Mouse (Mus musculus): ENCODE data around the gene Fhl2. TPM values are rescaled to one million over a fixed set of nuclear protein-coding genes. Genes with fewer than 3 reads are reported as not detected.

The Fhl2 gene
- total and polyA plus RNA-seq, 3 experiments, result 0.22 TPM; not detected in 2

DNA sequence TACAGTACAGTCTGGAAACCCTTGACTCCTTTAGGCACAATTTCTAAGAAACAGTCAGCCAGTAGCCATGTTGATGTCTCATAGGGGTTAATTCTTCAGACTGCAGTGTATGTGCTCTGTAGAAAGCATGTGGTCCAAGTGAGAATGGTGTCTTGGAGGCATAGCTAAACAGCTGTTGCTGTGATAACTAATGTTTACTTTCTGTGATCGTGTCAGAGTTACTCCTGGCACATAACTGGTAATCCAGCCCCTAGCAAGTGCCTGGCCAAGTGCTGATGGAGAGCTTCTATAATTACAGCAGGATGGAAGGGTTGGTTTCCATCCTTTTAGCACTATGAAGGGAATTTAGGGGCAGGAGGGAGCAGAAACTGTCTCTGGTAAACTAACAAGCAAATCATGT, 14.5 kb upstream of the Fhl2 start:
- Histone ChIP-seq H3K27me3 (ENCODE audit: insufficient read depth, low read length) (0 out of 2 replicates have a peak, but pooled peaks cover 5% of the 10 kb centered on the region), H3K4me3 (ENCODE audit: low read depth, low read length) (no peak overlapping the region), H3K9me3 (replicated peaks) (no peaks in the 10 kb centered on the region), H3K4me1 (ENCODE audit: insufficient read depth, low read depth, low read length) (no peaks in the 10 kb centered on the region), H3K36me3 (replicated peaks) (no peaks in the 10 kb centered on the region)
- DNase-seq (ENCODE audit: low spot score), result no peak
- ATAC-seq (ENCODE audit: extremely low read depth, insufficient number of reproducible peaks, low FRiP score, poor library complexity, severe bottlenecking), result no peak
- TF ChIP-seq POLR2AphosphoS5 (IDR thresholded peaks at IDR 0.05; ENCODE audit: insufficient replicate concordance, low read depth, low read length) (no peak), GATA1 (IDR thresholded peaks at IDR 0.05; ENCODE audit: borderline replicate concordance, low read length) (no peak)

DNA sequence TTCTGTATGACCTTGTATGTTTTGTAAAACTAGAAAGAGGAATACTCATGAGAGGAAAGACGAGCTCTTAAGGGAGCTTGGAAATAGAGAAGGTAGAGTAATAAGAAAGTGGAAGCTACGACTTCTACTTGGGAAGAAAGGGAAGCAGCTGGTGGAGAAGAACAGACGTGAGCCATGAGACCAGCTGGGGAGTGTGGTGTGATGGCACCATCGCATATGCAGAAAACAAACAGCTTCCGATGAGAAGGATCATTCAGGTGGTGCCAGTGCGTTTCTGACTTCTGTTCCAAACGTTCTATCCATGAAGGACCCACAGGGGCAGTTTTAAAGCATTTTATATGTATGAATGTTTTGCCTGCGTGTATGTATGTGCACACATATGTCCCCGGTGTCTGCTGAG, 13.5 kb upstream of the Fhl2 start:
- no peak for DNase-seq (ENCODE audit: low spot score)
- Histone ChIP-seq H3K4me3 (ENCODE audit: low read depth, low read length) (no peak overlapping the region), H3K27me3 (ENCODE audit: insufficient read depth, low read length) (0 out of 2 replicates have a peak, but pooled peaks cover 5% of the 10 kb centered on the region), H3K4me1 (ENCODE audit: insufficient read depth, low read depth, low read length) (no peaks in the 10 kb centered on the region), H3K9me3 (replicated peaks) (no peaks in the 10 kb centered on the region), H3K36me3 (replicated peaks) (no peaks in the 10 kb centered on the region)
- TF ChIP-seq CTCF (IDR thresholded peaks at IDR 0.05; ENCODE audit: low read depth, low read length) (no peak), POLR2AphosphoS5 (IDR thresholded peaks at IDR 0.05; ENCODE audit: insufficient replicate concordance, low read depth, low read length) (no peak), GATA1 (IDR thresholded peaks at IDR 0.05; ENCODE audit: borderline replicate concordance, low read length) (no peak), GATA2 (IDR thresholded peaks at IDR 0.05; ENCODE audit: borderline replicate concordance, low read depth, low read length) (no peak), TAL1 (conservative IDR thresholded peaks at IDR 0.05; ENCODE audit: low read depth, low read length) (no peak)
- ATAC-seq (ENCODE audit: extremely low read depth, insufficient number of reproducible peaks, low FRiP score, poor library complexity, severe bottlenecking), result no peak

GRCm38 (mm10) chr1:43207147-43207546, 10.4 kb upstream of the Fhl2 start:
- DNase-seq (ENCODE audit: low spot score) (no peak), ATAC-seq (ENCODE audit: extremely low read depth, insufficient number of reproducible peaks, low FRiP score, poor library complexity, severe bottlenecking) (no peak)
- peaks cover 23% of the 10 kb centered on the region for H3K4me1 ChIP-seq (ENCODE audit: insufficient read depth, low read depth, low read length)
- H3K4me3 ChIP-seq (ENCODE audit: low read depth, low read length), result no peak overlapping the region
- no peak for TF ChIP-seq GATA2 (IDR thresholded peaks at IDR 0.05; ENCODE audit: borderline replicate concordance, low read depth, low read length)
- TF ChIP-seq TAL1 (conservative IDR thresholded peaks at IDR 0.05; ENCODE audit: low read depth, low read length), result no peak
- TF ChIP-seq POLR2AphosphoS5 (IDR thresholded peaks at IDR 0.05; ENCODE audit: insufficient replicate concordance, low read depth, low read length), result no peak
- no peaks in the 10 kb centered on the region for H3K9me3 ChIP-seq (replicated peaks)
- H3K36me3 ChIP-seq (replicated peaks), result no peaks in the 10 kb centered on the region
- no peaks in the 10 kb centered on the region for H3K27me3 ChIP-seq (ENCODE audit: insufficient read depth, low read length)

GRCm38 (mm10) chr1:43203282-43203681, 6.5 kb upstream of the Fhl2 start:
- Histone ChIP-seq H3K4me3 (ENCODE audit: low read depth, low read length) (no peak overlapping the region; the same call in 1 of the 2 replicates), H3K4me1 (ENCODE audit: insufficient read depth, low read depth, low read length) (peaks cover 28% of the 10 kb centered on the region), H3K9me3 (replicated peaks) (no peaks in the 10 kb centered on the region), H3K36me3 (replicated peaks) (no peaks in the 10 kb centered on the region), H3K27me3 (ENCODE audit: insufficient read depth, low read length) (no peaks in the 10 kb centered on the region; the same call in 1 of the 2 replicates)
- TF ChIP-seq TAL1 (conservative IDR thresholded peaks at IDR 0.05; ENCODE audit: low read depth, low read length), result 0 out of 2 replicates have a peak, but pooled peaks have one; percentile 13
- no peak for TF ChIP-seq POLR2AphosphoS5 (IDR thresholded peaks at IDR 0.05; ENCODE audit: insufficient replicate concordance, low read depth, low read length)
- DNase-seq (ENCODE audit: low spot score) (no peak), ATAC-seq (ENCODE audit: extremely low read depth, insufficient number of reproducible peaks, low FRiP score, poor library complexity, severe bottlenecking) (peak; percentile 88)

DNA sequence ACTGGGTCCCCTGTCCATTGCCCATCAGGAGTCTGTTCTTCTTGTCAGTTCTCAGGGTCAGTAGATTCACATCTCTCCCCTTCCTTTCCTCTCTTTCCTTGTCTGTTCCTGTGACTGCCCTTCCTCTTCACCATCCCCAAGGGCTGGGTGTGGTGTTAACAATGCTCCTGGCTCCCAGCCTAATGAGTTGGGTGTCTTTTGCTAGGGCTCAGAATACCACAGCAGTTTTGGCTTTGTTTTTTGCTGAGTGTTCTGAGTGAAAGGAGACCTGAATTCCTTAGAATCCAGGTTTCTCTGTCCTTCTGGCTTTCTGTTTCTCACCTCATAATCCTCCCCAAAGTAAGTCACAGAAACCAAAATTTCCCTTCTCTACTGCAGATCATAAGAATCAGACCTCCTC, 5.4 kb upstream of the Fhl2 start:
- Histone ChIP-seq H3K27me3 (ENCODE audit: insufficient read depth, low read length) (no peaks in the 10 kb centered on the region; the same call in 1 of the 2 replicates), H3K9me3 (replicated peaks) (no peaks in the 10 kb centered on the region), H3K4me1 (ENCODE audit: insufficient read depth, low read depth, low read length) (peaks cover 28% of the 10 kb centered on the region), H3K36me3 (replicated peaks) (no peaks in the 10 kb centered on the region), H3K4me3 (ENCODE audit: low read depth, low read length) (no peak overlapping the region)
- no peak for DNase-seq (ENCODE audit: low spot score)
- TF ChIP-seq POLR2AphosphoS5 (IDR thresholded peaks at IDR 0.05; ENCODE audit: insufficient replicate concordance, low read depth, low read length) (no peak), CTCF (IDR thresholded peaks at IDR 0.05; ENCODE audit: low read depth, low read length) (no peak), TAL1 (conservative IDR thresholded peaks at IDR 0.05; ENCODE audit: low read depth, low read length) (no peak), GATA1 (IDR thresholded peaks at IDR 0.05; ENCODE audit: borderline replicate concordance, low read length) (no peak)
- ATAC-seq (ENCODE audit: extremely low read depth, insufficient number of reproducible peaks, low FRiP score, poor library complexity, severe bottlenecking), result no peak

- Histone ChIP-seq H3K36me3 (replicated peaks) (no peaks in the 10 kb centered on the region), H3K4me3 (ENCODE audit: low read depth, low read length) (no peak overlapping the region), H3K4me1 (ENCODE audit: insufficient read depth, low read depth, low read length) (peaks cover 28% of the 10 kb centered on the region), H3K9me3 (replicated peaks) (no peaks in the 10 kb centered on the region), H3K27me3 (ENCODE audit: insufficient read depth, low read length) (no peaks in the 10 kb centered on the region; the same call in 1 of the 2 replicates)
- no peak for ATAC-seq (ENCODE audit: extremely low read depth, insufficient number of reproducible peaks, low FRiP score, poor library complexity, severe bottlenecking)
- no peak for TF ChIP-seq GATA2 (IDR thresholded peaks at IDR 0.05; ENCODE audit: borderline replicate concordance, low read depth, low read length)
- no peak for TF ChIP-seq GATA1 (IDR thresholded peaks at IDR 0.05; ENCODE audit: borderline replicate concordance, low read length)
- no peak for TF ChIP-seq TAL1 (conservative IDR thresholded peaks at IDR 0.05; ENCODE audit: low read depth, low read length)
- TF ChIP-seq POLR2AphosphoS5 (IDR thresholded peaks at IDR 0.05; ENCODE audit: insufficient replicate concordance, low read depth, low read length), result no peak
- no peak for DNase-seq (ENCODE audit: low spot score)
Measured at GRCm38 (mm10) chr1:43201796-43202195, 5.0 kb upstream of the Fhl2 start.

GRCm38 (mm10) chr1:43199867-43200240, 3.1 kb upstream of the Fhl2 start:
- ATAC-seq (ENCODE audit: extremely low read depth, insufficient number of reproducible peaks, low FRiP score, poor library complexity, severe bottlenecking), result no peak

More at GRCm38 (mm10) chr1:43199867-43200240, 3.1 kb upstream of the Fhl2 start:
- Histone ChIP-seq H3K27me3 (ENCODE audit: insufficient read depth, low read length) (no peaks in the 10 kb centered on the region; the same call in 1 of the 2 replicates), H3K36me3 (replicated peaks) (no peaks in the 10 kb centered on the region), H3K4me3 (ENCODE audit: low read depth, low read length) (no peak overlapping the region), H3K4me1 (ENCODE audit: insufficient read depth, low read depth, low read length) (peaks cover 28% of the 10 kb centered on the region), H3K9me3 (replicated peaks) (no peaks in the 10 kb centered on the region)
- TF ChIP-seq GATA2 (IDR thresholded peaks at IDR 0.05; ENCODE audit: borderline replicate concordance, low read depth, low read length) (no peak), CTCF (IDR thresholded peaks at IDR 0.05; ENCODE audit: low read depth, low read length) (no peak), POLR2AphosphoS5 (IDR thresholded peaks at IDR 0.05; ENCODE audit: insufficient replicate concordance, low read depth, low read length) (no peak), TAL1 (conservative IDR thresholded peaks at IDR 0.05; ENCODE audit: low read depth, low read length) (no peak), GATA1 (IDR thresholded peaks at IDR 0.05; ENCODE audit: borderline replicate concordance, low read length) (no peak)
- DNase-seq (ENCODE audit: low spot score), result no peak

All from G1E (cell line).